Mouse (Mus musculus): ENCODE data around the gene Lrrc74a. TPM values are rescaled to one million over a fixed set of nuclear protein-coding genes. Genes with fewer than 3 reads are reported as not detected.

Lrrc74a gene
- polyA plus RNA-seq, 1 experiment from 2014 or later: not detected

DNA sequence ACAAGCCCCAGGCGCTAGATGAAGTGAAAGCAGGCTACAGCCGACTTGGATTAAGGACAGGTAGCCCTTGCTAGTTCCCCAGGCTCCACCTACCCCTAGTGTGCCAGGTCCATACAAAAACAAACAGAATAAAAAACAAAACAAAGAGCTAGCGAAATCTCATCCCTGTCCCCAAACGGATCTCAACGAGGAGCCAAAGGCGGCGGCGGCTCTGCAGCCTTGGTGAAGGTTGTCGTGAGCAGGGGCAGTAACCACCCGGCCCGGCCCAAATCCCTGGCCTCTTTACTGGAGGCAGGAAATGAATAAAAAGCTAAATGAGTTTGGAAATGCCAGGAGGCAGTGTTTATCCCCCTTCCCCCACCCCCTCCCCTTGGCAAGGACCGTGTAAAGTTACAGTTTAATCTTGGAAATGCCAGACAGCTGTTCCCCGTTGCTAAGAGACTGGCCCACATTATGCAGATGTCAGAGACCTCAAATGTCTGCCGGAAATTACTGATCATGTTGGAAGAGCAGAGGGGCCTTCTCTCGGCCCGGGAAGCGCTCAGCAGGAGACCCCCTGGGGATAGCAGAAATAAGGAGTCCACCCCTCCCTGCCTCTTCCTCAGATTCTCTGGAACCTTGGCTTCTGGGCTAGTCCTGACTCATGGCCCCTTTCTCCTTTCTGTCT, 68.0 kb downstream of the Lrrc74a start:
- 2% methylated on average over 16 of the region's 17 CpGs for WGBS
- no peak overlapping the region for H3K4me3 ChIP-seq

DNA sequence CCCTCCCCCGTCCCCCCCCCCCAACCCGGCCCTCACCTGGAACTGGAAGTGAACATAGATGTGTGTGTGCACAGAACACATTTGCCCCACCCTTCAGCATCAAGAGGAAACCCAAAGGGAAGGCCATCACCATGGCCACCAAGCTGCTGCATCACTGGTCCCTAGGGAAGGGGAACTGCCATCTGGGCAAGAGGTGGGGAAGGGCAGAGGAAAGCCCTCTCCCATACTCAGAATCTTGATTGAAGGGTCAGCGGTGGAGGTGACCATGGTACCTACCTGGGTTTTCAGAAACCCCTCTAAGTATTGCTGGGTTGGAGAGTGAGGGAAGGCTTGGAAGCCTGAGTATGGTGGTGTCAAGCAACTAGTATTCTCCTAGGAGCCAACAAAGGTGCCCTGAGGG, 68.7 kb downstream of the Lrrc74a start:
- Histone ChIP-seq H3K9me3 (no peaks in the 10 kb centered on the region), H3K27ac (replicated peaks) (peak overlapping the region; percentile 97), H3K27me3 (no peaks in the 10 kb centered on the region), H3K4me3 (no peak overlapping the region), H3K4me1 (replicated peaks) (peaks cover 90% of the 10 kb centered on the region), H3K4me2 (peak overlapping the region; percentile 41; the same call in 1 of the 2 replicates), H3K36me3 (no peaks in the 10 kb centered on the region), H3K9ac (no peak overlapping the region)
- ATAC-seq (ENCODE audit: low FRiP score, low read depth): no peak
- WGBS: 46% methylated on average over 3 of the region's 3 CpGs

More for the DNA sequence above, 68.0 kb downstream of the Lrrc74a start:
- peak; percentile 32 for ATAC-seq (ENCODE audit: low FRiP score, low read depth)
- no peaks in the 10 kb centered on the region for H3K27me3 ChIP-seq
- H3K27ac ChIP-seq (replicated peaks): peak overlapping the region; percentile 97
- no peaks in the 10 kb centered on the region for H3K36me3 ChIP-seq
- no peaks in the 10 kb centered on the region for H3K9me3 ChIP-seq
- H3K4me2 ChIP-seq: peak overlapping the region; percentile 41
- H3K9ac ChIP-seq: peak overlapping the region; percentile 24
- peaks cover 84% of the 10 kb centered on the region for H3K4me1 ChIP-seq (replicated peaks)

DNA sequence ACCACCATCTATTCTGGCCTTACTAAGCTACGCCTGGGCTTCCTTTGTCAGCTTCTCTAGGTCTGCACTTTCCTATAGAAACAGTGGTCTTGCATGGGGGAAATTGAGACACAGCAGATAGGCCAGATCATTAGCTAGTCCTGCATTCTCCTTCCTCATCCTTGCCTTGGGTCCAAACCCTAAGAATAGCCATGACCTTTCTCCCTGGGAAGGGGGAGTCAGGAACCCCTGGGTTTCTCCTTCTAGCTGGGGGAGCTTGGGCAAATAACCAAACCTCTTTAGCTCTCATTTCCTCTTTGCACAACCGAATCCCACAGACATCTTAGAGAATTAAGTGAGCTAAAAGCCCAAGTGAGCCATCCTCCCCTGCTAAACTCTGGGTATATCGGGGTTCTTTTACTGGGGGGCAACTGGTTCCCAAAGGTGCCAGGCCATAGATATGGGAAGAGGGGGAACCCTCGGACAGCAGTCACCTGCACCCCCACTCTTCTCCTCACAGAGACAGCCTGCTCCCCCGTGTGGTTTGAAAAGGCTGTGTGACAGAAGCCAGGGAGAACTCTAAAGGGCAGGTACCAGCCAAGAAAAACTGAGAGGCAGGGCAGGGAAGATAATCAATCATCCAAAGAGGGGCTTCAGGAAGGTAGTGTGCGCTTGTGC, 69.6 kb downstream of the Lrrc74a start:
- H3K9me3 ChIP-seq: no peaks in the 10 kb centered on the region
- H3K4me3 ChIP-seq: no peak overlapping the region
- no peaks in the 10 kb centered on the region for H3K36me3 ChIP-seq
- no peaks in the 10 kb centered on the region for H3K27me3 ChIP-seq
- H3K9ac ChIP-seq: no peak overlapping the region
- 39% methylated on average over 6 of the region's 6 CpGs for WGBS
- H3K4me2 ChIP-seq: no peak overlapping the region
- peaks cover 97% of the 10 kb centered on the region for H3K4me1 ChIP-seq (replicated peaks)
- no peak for ATAC-seq (ENCODE audit: low FRiP score, low read depth)
- peak overlapping the region; percentile 97 for H3K27ac ChIP-seq (replicated peaks)

DNA sequence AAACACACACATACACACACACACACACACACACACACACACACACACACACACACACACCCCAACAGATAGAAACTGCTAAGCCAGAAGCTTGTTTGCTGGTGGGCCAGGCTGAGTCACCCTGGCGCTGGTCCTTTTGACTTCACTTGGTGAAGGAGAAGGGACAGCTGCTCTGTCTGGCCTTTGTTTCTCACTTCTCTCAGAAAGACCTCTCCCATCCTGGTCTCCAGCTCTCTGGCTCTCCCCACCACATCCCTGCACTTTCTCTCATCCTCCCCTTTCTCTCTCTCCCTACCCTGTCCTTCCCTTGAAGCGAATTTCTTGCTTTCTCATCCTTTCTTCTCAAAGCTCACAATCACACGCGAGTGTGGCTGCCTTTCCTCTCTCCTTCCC, 70.1 kb downstream of the Lrrc74a start:
- Histone ChIP-seq H3K4me1 (replicated peaks) (peaks cover 97% of the 10 kb centered on the region), H3K4me2 (no peak overlapping the region), H3K9me3 (no peaks in the 10 kb centered on the region), H3K4me3 (no peak overlapping the region), H3K27me3 (no peaks in the 10 kb centered on the region), H3K9ac (0 out of 2 replicates have a peak overlapping the region, but pooled peaks have one; percentile 14), H3K27ac (replicated peaks) (peak overlapping the region; percentile 97), H3K36me3 (no peaks in the 10 kb centered on the region)
- no peak for ATAC-seq (ENCODE audit: low FRiP score, low read depth)
- WGBS: 33% methylated on average over 4 of the region's 4 CpGs

DNA sequence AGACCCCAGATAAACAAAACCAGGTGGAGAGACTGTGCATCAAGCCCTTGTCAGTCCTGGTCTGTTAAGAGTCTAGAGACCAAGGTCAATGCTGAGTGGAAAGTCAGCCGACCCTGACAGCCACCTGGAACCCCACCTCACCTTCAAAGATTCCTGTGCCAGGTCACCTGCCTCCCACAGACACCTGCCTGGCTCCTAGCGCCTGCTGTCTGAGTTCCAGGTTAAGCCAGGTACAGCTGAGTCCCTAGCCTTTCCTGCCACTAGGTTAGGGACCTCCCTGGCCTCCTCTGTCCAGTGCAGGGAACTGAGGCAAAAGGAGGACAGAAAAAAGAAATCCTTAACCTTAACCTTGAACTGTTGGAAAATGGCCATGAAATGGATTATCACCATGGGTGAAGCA, 70.7 kb downstream of the Lrrc74a start:
- H3K27ac ChIP-seq (replicated peaks): peak overlapping the region; percentile 97
- no peak overlapping the region for H3K4me3 ChIP-seq
- no peak overlapping the region for H3K4me2 ChIP-seq
- H3K27me3 ChIP-seq: no peaks in the 10 kb centered on the region
- ATAC-seq (ENCODE audit: low FRiP score, low read depth): no peak
- H3K9ac ChIP-seq: no peak overlapping the region
- H3K9me3 ChIP-seq: no peaks in the 10 kb centered on the region
- peaks cover 97% of the 10 kb centered on the region for H3K4me1 ChIP-seq (replicated peaks)
- 67% methylated on average over 2 of the region's 2 CpGs for WGBS
- no peaks in the 10 kb centered on the region for H3K36me3 ChIP-seq

DNA sequence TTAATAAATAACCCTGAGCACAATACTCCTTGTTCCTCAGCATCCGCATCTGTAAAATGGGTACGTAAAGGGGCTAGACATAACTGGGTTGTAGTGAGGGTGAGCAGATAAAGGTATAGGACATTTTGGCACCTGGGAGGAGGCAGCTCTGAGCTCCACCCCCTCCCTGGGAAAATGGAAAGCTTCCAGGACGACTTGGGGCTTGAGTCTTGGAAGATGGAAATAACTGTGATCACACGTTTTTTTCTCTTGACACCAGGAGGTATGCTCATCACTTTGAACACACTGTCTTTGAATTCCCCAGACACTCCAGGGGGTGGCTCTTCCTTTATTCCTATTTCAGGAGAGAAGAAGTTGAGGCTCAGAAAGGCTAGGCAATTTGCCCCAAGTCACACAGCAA, 71.1 kb downstream of the Lrrc74a start:
- WGBS: 55% methylated on average over 4 of the region's 4 CpGs
- Histone ChIP-seq H3K9ac (no peak overlapping the region), H3K9me3 (no peaks in the 10 kb centered on the region), H3K27me3 (no peaks in the 10 kb centered on the region), H3K36me3 (no peaks in the 10 kb centered on the region), H3K4me2 (no peak overlapping the region), H3K27ac (replicated peaks) (peak overlapping the region; percentile 97), H3K4me1 (replicated peaks) (peaks cover 97% of the 10 kb centered on the region), H3K4me3 (no peak overlapping the region)
- ATAC-seq (ENCODE audit: low FRiP score, low read depth): no peak

DNA sequence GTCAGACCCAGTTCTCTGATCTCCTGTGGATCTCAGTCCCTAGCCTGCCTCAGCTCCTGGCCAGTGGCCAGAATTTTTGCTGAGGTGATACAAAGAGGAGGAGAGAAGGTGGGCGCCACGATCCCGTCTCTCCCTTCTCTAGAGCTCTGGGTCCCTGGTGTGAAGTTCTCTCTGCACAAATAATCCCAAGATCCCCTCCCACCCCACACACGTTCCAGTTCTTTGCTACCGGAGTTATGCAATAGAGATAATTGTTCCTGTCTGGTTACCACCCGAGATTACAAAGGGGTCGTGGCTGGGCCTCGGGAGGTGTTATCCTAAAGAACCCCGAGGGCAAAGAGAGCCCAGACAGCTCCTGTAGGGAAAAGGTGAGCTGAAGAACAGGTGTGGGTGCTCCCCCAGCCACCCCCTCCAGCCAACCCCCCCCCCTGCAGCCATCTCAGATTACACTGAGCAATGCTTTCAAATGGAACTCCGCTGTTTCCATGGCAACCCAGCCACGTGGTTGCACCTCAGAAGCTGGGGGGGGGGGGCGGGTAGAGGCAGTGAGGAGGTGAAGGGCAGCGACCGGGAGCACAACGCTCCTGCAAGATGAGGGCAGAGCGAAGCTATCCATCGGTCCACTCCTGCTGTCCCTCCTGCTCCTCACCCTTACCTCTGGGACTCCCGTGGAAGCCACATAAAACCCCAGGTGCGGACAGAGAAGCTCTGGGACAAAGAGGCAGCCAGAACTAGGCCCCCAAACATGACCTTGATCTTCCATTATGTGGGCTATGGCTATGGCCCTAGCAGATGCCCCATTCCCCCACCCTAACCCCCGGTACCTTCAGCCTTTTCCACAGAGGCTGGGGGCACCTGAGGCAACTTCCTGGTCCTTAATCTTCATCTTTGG, 72.1 kb downstream of the Lrrc74a start:
- Histone ChIP-seq H3K27me3 (no peaks in the 10 kb centered on the region), H3K9me3 (no peaks in the 10 kb centered on the region), H3K9ac (0 out of 2 replicates have a peak overlapping the region, but pooled peaks have one; percentile 11), H3K36me3 (no peaks in the 10 kb centered on the region), H3K4me1 (replicated peaks) (peaks cover 97% of the 10 kb centered on the region), H3K4me2 (peak overlapping the region; percentile 45), H3K27ac (replicated peaks) (peak overlapping the region; percentile 97), H3K4me3 (no peak overlapping the region)
- WGBS: 3% methylated on average over 19 of the region's 20 CpGs
- peak; percentile 6; the same call in 1 of the 2 replicates for ATAC-seq (ENCODE audit: low FRiP score, low read depth)

DNA sequence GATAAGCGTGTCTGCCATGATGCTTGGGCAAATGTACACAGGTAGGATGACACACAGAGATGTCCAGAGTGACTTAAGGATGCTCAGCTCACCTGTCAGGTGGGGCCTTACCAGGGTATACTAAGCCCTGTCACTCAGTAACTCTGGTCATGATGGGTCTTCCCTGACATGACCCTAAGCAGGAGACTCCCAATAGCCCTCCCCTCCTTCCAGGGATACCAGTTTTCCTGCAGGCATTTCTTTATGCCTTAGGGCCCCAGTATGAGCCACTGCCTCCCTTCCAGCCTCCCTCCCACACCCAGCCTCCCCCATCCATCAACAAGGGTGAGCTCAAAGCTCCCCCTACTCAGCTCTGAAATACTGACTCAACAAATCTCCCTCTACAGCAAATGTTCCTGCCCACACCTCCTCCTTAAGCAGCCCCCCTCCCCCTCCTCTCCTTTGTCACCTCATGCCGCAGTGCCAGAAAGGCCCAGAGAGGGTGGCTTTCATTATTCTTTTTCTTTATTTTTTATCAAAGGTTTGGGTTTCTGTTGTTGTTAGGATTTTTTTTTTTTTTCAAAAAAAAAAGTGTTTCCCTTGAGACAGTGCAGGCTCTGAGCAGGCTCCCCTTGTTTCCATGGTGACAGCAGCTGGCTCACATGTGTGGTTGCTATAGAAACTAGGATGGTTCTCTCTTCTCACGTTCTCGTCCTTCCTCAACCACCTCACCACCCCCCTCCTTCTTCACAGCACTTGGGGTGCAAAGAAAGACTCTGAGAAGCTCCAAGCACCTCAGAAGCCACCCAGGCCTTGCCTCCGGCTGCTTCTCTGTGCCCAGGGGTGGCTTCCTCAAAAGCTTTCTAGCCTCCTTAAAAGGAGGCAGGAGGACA, 73.0 kb downstream of the Lrrc74a start:
- Histone ChIP-seq H3K4me2 (peak overlapping the region; percentile 45), H3K27me3 (no peaks in the 10 kb centered on the region), H3K27ac (replicated peaks) (peak overlapping the region; percentile 97), H3K9ac (peak overlapping the region; percentile 20; the same call in 1 of the 2 replicates), H3K4me1 (replicated peaks) (peaks cover 97% of the 10 kb centered on the region), H3K36me3 (no peaks in the 10 kb centered on the region), H3K9me3 (no peaks in the 10 kb centered on the region), H3K4me3 (no peak overlapping the region)
- WGBS: 7% methylated on average over 5 of the region's 5 CpGs
- ATAC-seq (ENCODE audit: low FRiP score, low read depth): peak; percentile 80

DNA sequence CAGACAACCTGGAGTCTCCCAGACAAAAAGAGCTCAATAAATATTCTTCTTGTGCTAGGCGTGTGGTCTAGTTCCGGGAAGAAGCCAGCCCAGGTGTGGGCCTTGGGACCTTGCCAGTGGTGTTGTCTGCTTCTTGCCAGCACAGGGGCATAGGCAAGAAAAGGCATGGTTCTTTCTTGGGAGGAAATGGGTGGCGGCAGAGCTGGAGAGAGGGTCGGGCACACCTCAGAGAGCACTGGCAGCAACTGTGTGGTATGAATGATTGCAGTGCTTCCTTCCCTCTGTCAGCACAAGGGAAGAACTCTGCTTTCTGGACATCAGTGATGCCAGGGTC, 73.6 kb downstream of the Lrrc74a start:
- Histone ChIP-seq H3K27ac (replicated peaks) (peak overlapping the region; percentile 97), H3K4me1 (replicated peaks) (peaks cover 95% of the 10 kb centered on the region), H3K9me3 (no peaks in the 10 kb centered on the region), H3K9ac (0 out of 2 replicates have a peak overlapping the region, but pooled peaks have one; percentile 20), H3K4me3 (no peak overlapping the region), H3K36me3 (no peaks in the 10 kb centered on the region), H3K27me3 (no peaks in the 10 kb centered on the region), H3K4me2 (peak overlapping the region; percentile 44)
- WGBS: 24% methylated on average over 4 of the region's 4 CpGs
- 0 out of 2 replicates have a peak, but pooled peaks have one; percentile 2 for ATAC-seq (ENCODE audit: low FRiP score, low read depth)

DNA sequence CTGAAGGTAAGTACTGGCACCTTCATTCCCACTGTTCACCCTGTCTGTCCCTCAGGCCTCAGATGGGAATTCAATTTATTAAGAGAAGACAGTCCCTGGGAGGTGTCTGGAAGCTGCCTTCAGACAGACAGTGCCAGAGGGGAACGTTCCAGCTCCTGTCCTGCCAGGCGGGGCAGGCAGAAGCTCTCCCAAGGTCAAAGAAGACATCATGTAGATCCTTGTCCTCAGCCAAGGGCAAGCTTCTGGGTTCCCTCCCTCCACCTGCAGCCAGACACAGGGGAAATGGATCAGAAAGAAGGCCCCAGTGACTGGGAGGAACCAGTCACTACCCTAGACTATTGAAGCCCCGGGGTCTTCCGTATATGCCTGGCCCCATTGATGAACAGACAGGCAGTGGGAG, 74.7 kb downstream of the Lrrc74a start:
- peaks cover 84% of the 10 kb centered on the region for H3K4me1 ChIP-seq (replicated peaks)
- no peaks in the 10 kb centered on the region for H3K36me3 ChIP-seq
- ATAC-seq (ENCODE audit: low FRiP score, low read depth): no peak
- no peak overlapping the region for H3K4me3 ChIP-seq
- WGBS: 57% methylated on average over 4 of the region's 4 CpGs
- peak overlapping the region; percentile 97 for H3K27ac ChIP-seq (replicated peaks)
- no peak overlapping the region for H3K9ac ChIP-seq
- H3K9me3 ChIP-seq: no peaks in the 10 kb centered on the region
- H3K27me3 ChIP-seq: no peaks in the 10 kb centered on the region
- no peak overlapping the region for H3K4me2 ChIP-seq

DNA sequence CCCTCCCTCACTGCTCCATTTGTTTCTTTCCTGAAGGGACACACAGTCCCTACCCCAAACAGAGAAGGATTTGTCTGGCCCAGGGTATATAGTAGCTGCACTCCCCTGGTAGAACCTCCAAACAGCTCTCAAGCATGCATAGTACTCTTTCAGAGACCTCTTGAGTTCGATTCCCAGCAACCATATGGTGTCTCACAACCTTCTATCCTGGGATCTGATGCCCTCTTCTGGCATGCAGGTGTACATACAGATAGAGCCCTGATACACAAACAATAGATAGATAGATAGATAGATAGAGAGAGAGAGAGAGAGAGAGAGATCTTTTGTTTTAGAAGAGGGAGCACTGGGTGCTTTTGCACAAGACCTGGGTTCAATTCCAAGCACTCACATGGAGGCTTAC, 75.9 kb downstream of the Lrrc74a start:
- no peaks in the 10 kb centered on the region for H3K27me3 ChIP-seq
- H3K36me3 ChIP-seq: no peaks in the 10 kb centered on the region
- no peak for ATAC-seq (ENCODE audit: low FRiP score, low read depth)
- no peak overlapping the region for H3K4me2 ChIP-seq
- H3K27ac ChIP-seq (replicated peaks): peak overlapping the region; percentile 97
- H3K9me3 ChIP-seq: no peaks in the 10 kb centered on the region
- H3K4me3 ChIP-seq: no peak overlapping the region
- H3K4me1 ChIP-seq (replicated peaks): peaks cover 80% of the 10 kb centered on the region
- no peak overlapping the region for H3K9ac ChIP-seq
- 79% methylated on average over 1 of the region's 1 CpGs for WGBS
